Mouse (Mus musculus): ENCODE results near the gene D330045A20Rik. TPM values are rescaled to one million over a fixed set of nuclear protein-coding genes. Genes with fewer than 3 reads are reported as not detected.
"Not testable (repeated sequence)": the region's sequence is repeated elsewhere in the genome, so short reads cannot be mapped to it uniquely, and the experiment has no call there.

The D330045A20Rik gene
- total and polyA plus RNA-seq, 3 experiments: 2.7 to 3.1 TPM; not detected in 1

DNA sequence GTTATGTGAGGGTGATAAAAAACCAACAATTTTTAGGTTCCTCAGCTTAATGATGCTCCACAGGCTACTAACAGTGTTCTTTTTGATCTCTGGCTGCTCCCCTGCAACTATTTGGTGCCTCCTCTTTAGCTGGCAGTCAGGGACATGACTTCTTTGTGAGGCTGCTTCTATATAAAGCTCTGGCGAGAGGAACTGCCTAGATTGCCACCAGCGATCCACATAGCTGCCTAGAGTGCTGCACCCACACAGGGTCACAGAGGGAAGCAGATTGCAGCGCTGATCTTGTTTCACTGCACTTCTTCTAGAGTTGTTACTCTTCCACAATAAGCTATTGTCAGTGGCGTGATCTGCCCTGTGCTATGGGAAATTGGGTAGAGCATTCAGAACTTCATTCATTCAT is 103.4 kb downstream of the D330045A20Rik start:
- no peak overlapping the region for H3K9ac ChIP-seq (ENCODE audit: control insufficient read depth, low read depth, low read length, poor library complexity, severe bottlenecking)
- H3K36me3 ChIP-seq (ENCODE audit: control insufficient read depth in 1 of 2, insufficient read depth in 2 of 2, low read length in 2 of 2): peaks cover 0 to 25% of the 10 kb centered on the region in 2 experiments; a peak in 2 of 4 replicates
- no peaks in the 10 kb centered on the region for H3K27me3 ChIP-seq (ENCODE audit: control insufficient read depth in 1 of 2, insufficient read depth in 2 of 2, low read length in 2 of 2)
- DNase-seq (ENCODE audit: low read depth, low spot score): peak; percentile 54
- no peaks in the 10 kb centered on the region for H3K9me3 ChIP-seq (replicated peaks; ENCODE audit: insufficient read depth, low read length)
- no peaks in the 10 kb centered on the region for H3K79me2 ChIP-seq (ENCODE audit: control insufficient read depth, insufficient read depth, low read length, poor library complexity)
- TF ChIP-seq UBTF (IDR thresholded peaks at IDR 0.05; ENCODE audit: borderline replicate concordance, insufficient read depth, low read depth, low read length) (no peak), SIN3A (IDR thresholded peaks at IDR 0.05; ENCODE audit: low read length) (0 out of 2 replicates have a peak, but pooled peaks have one; percentile 31), JUND (IDR thresholded peaks at IDR 0.05; ENCODE audit: low read depth, low read length) (0 out of 2 replicates have a peak, but pooled peaks have one; percentile 21), ZMIZ1 (IDR thresholded peaks at IDR 0.05; ENCODE audit: low read depth, low read length) (no peak), TBP (IDR thresholded peaks at IDR 0.05; ENCODE audit: low read depth, low read length) (peak; percentile 87), ELF1 (IDR thresholded peaks at IDR 0.05; ENCODE audit: low read depth, low read length) (no peak)
- no peak overlapping the region for H3K27ac ChIP-seq (ENCODE audit: control insufficient read depth, low read depth, low read length)
- H3K4me1 ChIP-seq (ENCODE audit: control insufficient read depth in 1 of 2, insufficient read depth in 2 of 2, low read length in 2 of 2): peaks cover 9 to 17% of the 10 kb centered on the region in 2 experiments
- no peak overlapping the region for H3K4me3 ChIP-seq (ENCODE audit: control insufficient read depth in 1 of 2, insufficient read depth in 1 of 2, low read depth in 2 of 2, low read length in 2 of 2)

DNA sequence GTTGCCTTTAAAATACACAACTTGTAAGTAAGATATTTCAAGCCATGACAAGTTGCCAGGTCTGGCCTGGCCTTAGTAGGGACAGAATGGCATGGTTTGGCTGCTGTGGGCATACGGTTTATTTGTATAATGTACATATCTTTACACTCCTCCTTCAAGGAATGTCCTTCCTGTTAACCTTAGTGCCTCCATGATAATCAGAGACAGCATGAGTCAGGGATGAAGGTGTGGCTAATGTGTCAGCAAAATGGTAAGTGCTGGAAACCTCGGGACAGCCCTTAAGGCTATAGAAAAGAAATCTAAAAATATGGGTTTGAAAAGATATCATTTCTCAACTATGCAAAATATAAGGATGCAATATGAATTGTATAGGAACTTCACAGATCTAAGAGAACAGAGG is 106.5 kb downstream of the D330045A20Rik start:
- peaks cover 0 to 25% of the 10 kb centered on the region in 2 experiments; a peak in 2 of 4 replicates for H3K36me3 ChIP-seq (ENCODE audit: control insufficient read depth in 1 of 2, insufficient read depth in 2 of 2, low read length in 2 of 2)
- H3K9me3 ChIP-seq (replicated peaks; ENCODE audit: insufficient read depth, low read length); H3K79me2 ChIP-seq (ENCODE audit: control insufficient read depth, insufficient read depth, low read length, poor library complexity); H3K27me3 ChIP-seq (ENCODE audit: control insufficient read depth in 1 of 2, insufficient read depth in 2 of 2, low read length in 2 of 2); DNase-seq (ENCODE audit: low read depth, low spot score); H3K9ac ChIP-seq (ENCODE audit: control insufficient read depth, low read depth, low read length, poor library complexity, severe bottlenecking); H3K27ac ChIP-seq (ENCODE audit: control insufficient read depth, low read depth, low read length); H3K4me3 ChIP-seq (ENCODE audit: control insufficient read depth in 1 of 2, insufficient read depth in 1 of 2, low read depth in 2 of 2, low read length in 2 of 2): not testable (repeated sequence)
- peaks cover 9 to 17% of the 10 kb centered on the region in 2 experiments for H3K4me1 ChIP-seq (ENCODE audit: control insufficient read depth in 1 of 2, insufficient read depth in 2 of 2, low read length in 2 of 2)

DNA sequence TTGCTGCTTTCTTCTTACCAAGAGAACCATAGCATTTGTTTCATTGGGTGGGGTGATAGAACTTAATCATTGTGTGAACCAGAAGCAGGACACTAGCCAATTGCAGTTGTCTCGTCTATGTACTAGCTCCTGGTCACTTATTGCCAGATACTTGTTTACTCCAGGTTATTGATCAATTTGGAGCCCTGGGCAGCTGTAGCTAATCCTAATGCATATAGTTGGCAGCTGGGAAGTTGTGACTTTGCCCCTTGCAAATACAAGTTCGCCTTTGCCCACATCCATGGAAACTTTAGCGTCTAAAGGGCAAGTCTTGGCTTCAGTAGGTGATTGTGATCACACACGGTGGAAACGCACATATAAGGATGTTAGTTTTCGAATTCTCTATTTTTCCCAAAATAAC is 116.2 kb downstream of the D330045A20Rik start:
- no peak overlapping the region for H3K4me3 ChIP-seq (ENCODE audit: control insufficient read depth in 1 of 2, insufficient read depth in 1 of 2, low read depth in 2 of 2, low read length in 2 of 2)
- no peaks in the 10 kb centered on the region for H3K79me2 ChIP-seq (ENCODE audit: control insufficient read depth, insufficient read depth, low read length, poor library complexity)
- H3K9me3 ChIP-seq (replicated peaks; ENCODE audit: insufficient read depth, low read length): no peaks in the 10 kb centered on the region
- peaks cover 0 to 5% of the 10 kb centered on the region in 2 experiments; a peak in 1 of 4 replicates for H3K4me1 ChIP-seq (ENCODE audit: control insufficient read depth in 1 of 2, insufficient read depth in 2 of 2, low read length in 2 of 2)
- DNase-seq (ENCODE audit: low read depth, low spot score): no peak
- no peaks in the 10 kb centered on the region for H3K27me3 ChIP-seq (ENCODE audit: control insufficient read depth in 1 of 2, insufficient read depth in 2 of 2, low read length in 2 of 2)
- H3K36me3 ChIP-seq (ENCODE audit: control insufficient read depth in 1 of 2, insufficient read depth in 2 of 2, low read length in 2 of 2): peaks cover 0 to 6% of the 10 kb centered on the region in 2 experiments; a peak in 2 of 4 replicates
- no peak overlapping the region for H3K27ac ChIP-seq (ENCODE audit: control insufficient read depth, low read depth, low read length)
- TF ChIP-seq ELF1 (IDR thresholded peaks at IDR 0.05; ENCODE audit: low read depth, low read length) (no peak), CHD1 (IDR thresholded peaks at IDR 0.05; ENCODE audit: low read depth, low read length) (no peak), EP300 (IDR thresholded peaks at IDR 0.05; ENCODE audit: low read depth in 1 of 2, low read length in 2 of 2) (no peak), MAFK (IDR thresholded peaks at IDR 0.05; ENCODE audit: borderline replicate concordance, low read depth, low read length) (no peak), GATA1 (IDR thresholded peaks at IDR 0.05; ENCODE audit: low read depth, low read length) (no peak), JUND (IDR thresholded peaks at IDR 0.05; ENCODE audit: low read depth, low read length) (no peak), HCFC1 (IDR thresholded peaks at IDR 0.05; ENCODE audit: low read depth, low read length) (no peak), ZC3H11A (IDR thresholded peaks at IDR 0.05; ENCODE audit: low read depth, low read length) (no peak), MAX (IDR thresholded peaks at IDR 0.05; ENCODE audit: low read length) (no peak), UBTF (IDR thresholded peaks at IDR 0.05; ENCODE audit: borderline replicate concordance, insufficient read depth, low read depth, low read length) (no peak), TCF12 (IDR thresholded peaks at IDR 0.05; ENCODE audit: low read depth, low read length) (no peak), E2F4 (IDR thresholded peaks at IDR 0.05; ENCODE audit: borderline replicate concordance, low read depth, low read length) (no peak), ZMIZ1 (IDR thresholded peaks at IDR 0.05; ENCODE audit: low read depth, low read length) (no peak), NELFE (IDR thresholded peaks at IDR 0.05; ENCODE audit: low read depth, low read length) (no peak), BHLHE40 (IDR thresholded peaks at IDR 0.05; ENCODE audit: borderline replicate concordance, low read depth, low read length) (no peak)
- H3K9ac ChIP-seq (ENCODE audit: control insufficient read depth, low read depth, low read length, poor library complexity, severe bottlenecking): no peak overlapping the region

All from MEL (cell line).